ENCODE assay signal across 8 mouse cellular contexts in genomic region chr17:78199626-78200560, GRCm38 (mm10). TPM values are rescaled to one million over a fixed set of nuclear protein-coding genes. Genes with fewer than 3 reads are reported as not detected.
DNase-seq lines count a peak whose midpoint lies in the region; ATAC-seq and TF ChIP-seq lines count a peak whose summit lies in the region.

Crim1 (plus strand) TSS chr17:78200248.

- peak within 1 kb of the TSS; percentile 94 for H3K4me2 ChIP-seq in lung, postnatal 0 days (replicated peaks; ENCODE audit: low read depth, low read length)

- H3K27ac ChIP-seq in ES-Bruce4 (ENCODE audit: insufficient read depth, low read length) = no peak within 1 kb of the TSS
- peak within 1 kb of the TSS; percentile 80 for H3K27ac ChIP-seq in lung, postnatal 0 days (ENCODE audit: low read length)

- peaks cover 1% of the 10 kb centered on the region for H3K4me1 ChIP-seq in ES-Bruce4 (ENCODE audit: control insufficient read depth, insufficient read depth, low read length)
- peaks cover 5% of the 10 kb centered on the region for H3K4me1 ChIP-seq in lung, postnatal 0 days (ENCODE audit: insufficient read depth, low read depth, low read length)

- peak within 1 kb of the TSS; percentile 98 for H3K9ac ChIP-seq in ES-Bruce4 (ENCODE audit: low read depth, poor library complexity, severe bottlenecking)
- peak within 1 kb of the TSS; percentile 43 for H3K9ac ChIP-seq in lung, postnatal 0 days (replicated peaks; ENCODE audit: low read depth)

- H3K4me3 ChIP-seq in ES-Bruce4 (ENCODE audit: low read depth, low read length) = peak within 1 kb of the TSS; percentile 75
- H3K4me3 ChIP-seq in lung, postnatal 0 days (ENCODE audit: low read depth, low read length) = peak within 1 kb of the TSS; percentile 80

- TF ChIP-seq EP300 in ES-Bruce4 (IDR thresholded peaks at IDR 0.05; ENCODE audit: insufficient read depth, low read depth, low read length) = no peak
- TF ChIP-seq EP300 in lung, postnatal 0 days (IDR thresholded peaks at IDR 0.05) = no peak

- H3K9me3 ChIP-seq in ES-Bruce4 (replicated peaks; ENCODE audit: control insufficient read depth, insufficient read depth, low read length, poor library complexity, severe bottlenecking) = no peaks in the 10 kb centered on the region
- no peaks in the 10 kb centered on the region for H3K9me3 ChIP-seq in lung, postnatal 0 days (ENCODE audit: low read length)

- no peak for TF ChIP-seq CTCF in ES-Bruce4 (IDR thresholded peaks at IDR 0.05; ENCODE audit: low read depth, low read length)
- no peak for TF ChIP-seq CTCF in lung, postnatal 0 days (IDR thresholded peaks at IDR 0.05)

- 0% methylated on average over 59 of the region's 90 CpGs for WGBS in lung, postnatal 0 days

- DNase-seq in cerebellum, adult 18-20 months = peak; percentile 83 to 85
- peak; percentile 80 for DNase-seq in heart, postnatal 4 days
- peak; percentile 60 to 69 for DNase-seq in layer of hippocampus, adult 8-10 months (ENCODE audit: low spot score in 2 of 2)
- peak; percentile 80 for DNase-seq in lung, postnatal 0 days (ENCODE audit: low spot score)
- peak; percentile 63 for DNase-seq in ovary, postnatal 10 days (ENCODE audit: low spot score)
- DNase-seq in thymus, postnatal 10 days (ENCODE audit: low spot score in 2 of 2) = peak; percentile 39 to 48

- peak; percentile 35 for ATAC-seq in frontal cortex, adult (ENCODE audit: low TSS enrichment)
- peak; percentile 83 for ATAC-seq in lung, postnatal 0 days

- no peak for TF ChIP-seq POLR2A in ES-Bruce4 (IDR thresholded peaks at IDR 0.05; ENCODE audit: insufficient read depth, low read length)

- no peaks in the 10 kb centered on the region for H3K36me3 ChIP-seq in ES-Bruce4 (ENCODE audit: control insufficient read depth, insufficient read depth, low read length, poor library complexity, severe bottlenecking)
- H3K36me3 ChIP-seq in lung, postnatal 0 days (ENCODE audit: insufficient read depth, low read length) = no peaks in the 10 kb centered on the region

- peaks cover 6% of the 10 kb centered on the region for H3K27me3 ChIP-seq in ES-Bruce4 (ENCODE audit: control insufficient read depth, insufficient read depth, low read length, poor library complexity, severe bottlenecking)
- H3K27me3 ChIP-seq in lung, postnatal 0 days (replicated peaks; ENCODE audit: insufficient read depth, low read length) = peaks cover 24% of the 10 kb centered on the region; the same call in 1 of the 2 replicates

RNA-seq across cellular contexts. Expression of gene Crim1, which starts in this region (rescaled TPM):
- 13.7 and 14.2 TPM in 2 replicates for polyA plus RNA-seq in ES-Bruce4 (2011; ENCODE audit: insufficient read depth, insufficient read length, low read depth, missing spikeins)
- 10 to 100 TPM; 40.1 to 42.1 TPM for total RNA-seq in heart, postnatal 4 days (2021)
- 100 to 1,000 TPM; 134 to 154 (median 144) TPM for total RNA-seq in layer of hippocampus, adult 8-10 months (2022)
- 8.2 and 10.2 TPM in 2 replicates for polyA plus RNA-seq in lung, postnatal 0 days (2015; fragmentation: Nextera tagmentation; extraction: Ambion mirVana)
